Mouse (Mus musculus): ENCODE results near the gene Calcrl. TPM values are rescaled to one million over a fixed set of nuclear protein-coding genes. Genes with fewer than 3 reads are reported as not detected.
"Not testable (repeated sequence)": the region's sequence is repeated elsewhere in the genome, so short reads cannot be mapped to it uniquely, and the experiment has no call there.

Calcrl gene
- polyA plus RNA-seq, 1 experiment from 2014 or later = 42.3 TPM

- no peak for DNase-seq
- Histone ChIP-seq H3K36me3 (ENCODE audit: insufficient read depth) (no peaks in the 10 kb centered on the region), H3K9ac (no peak overlapping the region), H3K27ac (ENCODE audit: low read depth) (no peak overlapping the region), H3K4me2 (no peak overlapping the region), H3K9me3 (ENCODE audit: low read depth, low read length) (no peaks in the 10 kb centered on the region), H3K27me3 (ENCODE audit: insufficient read depth, low read length) (no peaks in the 10 kb centered on the region), H3K4me3 (ENCODE audit: low read depth, low read length) (no peak overlapping the region), H3K4me1 (ENCODE audit: insufficient read depth) (no peaks in the 10 kb centered on the region)
- no peak for TF ChIP-seq CTCF (IDR thresholded peaks at IDR 0.05; ENCODE audit: low read depth)
- WGBS = 83% methylated on average over 4 of the region's 4 CpGs
- ATAC-seq (ENCODE audit: insufficient read depth) = no peak
Observed at GRCm38 (mm10) chr2:84393236-84393635, 32.0 kb downstream of the Calcrl start.

GRCm38 (mm10) chr2:84389075-84389474, 36.1 kb downstream of the Calcrl start:
- DNase-seq = no peak
- no peaks in the 10 kb centered on the region for H3K4me1 ChIP-seq (ENCODE audit: insufficient read depth)
- H3K9me3 ChIP-seq (ENCODE audit: low read depth, low read length) = no peaks in the 10 kb centered on the region
- TF ChIP-seq CTCF (IDR thresholded peaks at IDR 0.05; ENCODE audit: low read depth) = no peak
- H3K27ac ChIP-seq (ENCODE audit: low read depth) = no peak overlapping the region
- H3K4me2 ChIP-seq = no peak overlapping the region
- ATAC-seq (ENCODE audit: insufficient read depth) = 0 out of 2 replicates have a peak, but pooled peaks have one; percentile 8
- H3K36me3 ChIP-seq (ENCODE audit: insufficient read depth) = no peaks in the 10 kb centered on the region
- H3K4me3 ChIP-seq (ENCODE audit: low read depth, low read length) = no peak overlapping the region
- no peaks in the 10 kb centered on the region for H3K27me3 ChIP-seq (ENCODE audit: insufficient read depth, low read length)
- H3K9ac ChIP-seq = no peak overlapping the region

GRCm38 (mm10) chr2:84388537-84388936, 36.7 kb downstream of the Calcrl start:
- 76% methylated on average over 14 of the region's 14 CpGs for WGBS
- H3K4me2 ChIP-seq; H3K9me3 ChIP-seq (ENCODE audit: low read depth, low read length); ATAC-seq (ENCODE audit: insufficient read depth); H3K4me1 ChIP-seq (ENCODE audit: insufficient read depth); H3K27me3 ChIP-seq (ENCODE audit: insufficient read depth, low read length); H3K36me3 ChIP-seq (ENCODE audit: insufficient read depth); H3K27ac ChIP-seq (ENCODE audit: low read depth); H3K4me3 ChIP-seq (ENCODE audit: low read depth, low read length); DNase-seq; H3K9ac ChIP-seq: not testable (repeated sequence)

- no peak for ATAC-seq (ENCODE audit: insufficient read depth)
- Histone ChIP-seq H3K9me3 (ENCODE audit: low read depth, low read length) (no peaks in the 10 kb centered on the region), H3K4me3 (ENCODE audit: low read depth, low read length) (no peak overlapping the region), H3K27me3 (ENCODE audit: insufficient read depth, low read length) (no peaks in the 10 kb centered on the region), H3K9ac (no peak overlapping the region), H3K36me3 (ENCODE audit: insufficient read depth) (no peaks in the 10 kb centered on the region), H3K4me1 (ENCODE audit: insufficient read depth) (no peaks in the 10 kb centered on the region), H3K4me2 (no peak overlapping the region), H3K27ac (ENCODE audit: low read depth) (no peak overlapping the region)
- WGBS = 68% methylated on average over 7 of the region's 7 CpGs
- no peak for TF ChIP-seq CTCF (IDR thresholded peaks at IDR 0.05; ENCODE audit: low read depth)
- no peak for DNase-seq
Observed at GRCm38 (mm10) chr2:84388023-84388416, 37.2 kb downstream of the Calcrl start.

- WGBS = 63% methylated on average over 11 of the region's 11 CpGs
- ATAC-seq (ENCODE audit: insufficient read depth) (no peak), DNase-seq (no peak)
- no peak overlapping the region for H3K27ac ChIP-seq (ENCODE audit: low read depth)
- H3K36me3 ChIP-seq (ENCODE audit: insufficient read depth) = no peaks in the 10 kb centered on the region
- H3K9me3 ChIP-seq (ENCODE audit: low read depth, low read length) = no peaks in the 10 kb centered on the region
- H3K4me1 ChIP-seq (ENCODE audit: insufficient read depth) = no peaks in the 10 kb centered on the region
- no peak overlapping the region for H3K4me3 ChIP-seq (ENCODE audit: low read depth, low read length)
- H3K4me2 ChIP-seq = peak overlapping the region; percentile 48
- TF ChIP-seq CTCF (IDR thresholded peaks at IDR 0.05; ENCODE audit: low read depth) = no peak
- no peak overlapping the region for H3K9ac ChIP-seq
- no peaks in the 10 kb centered on the region for H3K27me3 ChIP-seq (ENCODE audit: insufficient read depth, low read length)
Observed at GRCm38 (mm10) chr2:84387394-84388022, 37.7 kb downstream of the Calcrl start.

GRCm38 (mm10) chr2:84386563-84387393, 38.4 kb downstream of the Calcrl start:
- no peaks in the 10 kb centered on the region for H3K27me3 ChIP-seq (ENCODE audit: insufficient read depth, low read length)
- TF ChIP-seq CTCF (IDR thresholded peaks at IDR 0.05; ENCODE audit: low read depth) = no peak
- H3K9ac ChIP-seq = no peak overlapping the region
- ATAC-seq (ENCODE audit: insufficient read depth) (no peak), DNase-seq (peak; percentile 25)
- no peak overlapping the region for H3K27ac ChIP-seq (ENCODE audit: low read depth)
- H3K36me3 ChIP-seq (ENCODE audit: insufficient read depth) = no peaks in the 10 kb centered on the region
- peak overlapping the region; percentile 48 for H3K4me2 ChIP-seq
- WGBS = 46% methylated on average over 18 of the region's 18 CpGs
- no peaks in the 10 kb centered on the region for H3K9me3 ChIP-seq (ENCODE audit: low read depth, low read length)
- peak overlapping the region; percentile 3; the same call in 1 of the 2 replicates for H3K4me3 ChIP-seq (ENCODE audit: low read depth, low read length)
- H3K4me1 ChIP-seq (ENCODE audit: insufficient read depth) = 0 out of 2 replicates have a peak, but pooled peaks cover under 1% of the 10 kb centered on the region

- Histone ChIP-seq H3K27ac (ENCODE audit: low read depth) (no peak overlapping the region), H3K27me3 (ENCODE audit: insufficient read depth, low read length) (no peaks in the 10 kb centered on the region), H3K36me3 (ENCODE audit: insufficient read depth) (no peaks in the 10 kb centered on the region), H3K4me3 (ENCODE audit: low read depth, low read length) (no peak overlapping the region), H3K4me2 (no peak overlapping the region), H3K9me3 (ENCODE audit: low read depth, low read length) (no peaks in the 10 kb centered on the region), H3K9ac (no peak overlapping the region), H3K4me1 (ENCODE audit: insufficient read depth) (0 out of 2 replicates have a peak, but pooled peaks cover 2% of the 10 kb centered on the region)
- no peak for DNase-seq
- 63% methylated on average over 6 of the region's 6 CpGs for WGBS
- no peak for TF ChIP-seq CTCF (IDR thresholded peaks at IDR 0.05; ENCODE audit: low read depth)
- ATAC-seq (ENCODE audit: insufficient read depth) = no peak
Observed at GRCm38 (mm10) chr2:84384911-84385693, 40.1 kb downstream of the Calcrl start.

Measured in lung, embryonic 14.5 days (tissue).